Mouse (Mus musculus) hindbrain, embryonic 14.5 days (tissue): ENCODE results near the gene Slc38a10. TPM values are rescaled to one million over a fixed set of nuclear protein-coding genes. Genes with fewer than 3 reads are reported as not detected.

ENCODE experiments used
- ATAC-seq: fragments of 200-750 bp; cut with Nextera tagmentation; 2 replicates; pipeline ENCODE4 v1.8.0; 2017; ENCODE audit warnings: moderate number of reproducible peaks, mild to moderate bottlenecking, moderate TSS enrichment, moderate library complexity; ENCODE audit not compliant: low FRiP score
- DNase-seq: peaks from one replicate; pipeline ENCODE4 v3.0.0-alpha.2; 2015; ENCODE audit warnings: low spot score
- H3K27ac ChIP-seq: fragments of 300-500 bp; sonication (generic); 2 replicates; pipeline ENCODE4 v1.5.1; 2014; ENCODE audit warnings: mild to moderate bottlenecking, moderate library complexity
- H3K27me3 ChIP-seq: fragments of 300-500 bp; sonication (generic); 2 replicates; pipeline ENCODE4 v1.6.1; 2014; ENCODE audit warnings: mild to moderate bottlenecking, low read length, mixed read lengths; ENCODE audit not compliant: control insufficient read depth, insufficient read depth
- H3K36me3 ChIP-seq: fragments of 300-500 bp; sonication (generic); replicated peaks from 2 replicates; pipeline ENCODE4 v1.6.1; 2014; ENCODE audit not compliant: control insufficient read depth, insufficient read depth
- H3K4me1 ChIP-seq: fragments of 300-500 bp; sonication (generic); replicated peaks from 2 replicates; pipeline ENCODE4 v1.6.1; 2014; ENCODE audit warnings: antibody characterized with exemption, low read length, mixed read lengths; ENCODE audit not compliant: control insufficient read depth, insufficient read depth
- H3K4me2 ChIP-seq: fragments of 300-500 bp; sonication (generic); replicated peaks from 2 replicates; pipeline ENCODE4 v1.6.1; 2014; ENCODE audit warnings: mild to moderate bottlenecking, moderate library complexity
- H3K4me3 ChIP-seq: fragments of 300-500 bp; sonication (generic); replicated peaks from 2 replicates; pipeline ENCODE4 v1.5.1; 2014; ENCODE audit warnings: mild to moderate bottlenecking, low read length
- H3K9ac ChIP-seq: fragments of 300-500 bp; sonication (generic); 2 replicates; pipeline ENCODE4 v1.6.1; 2014
- H3K9me3 ChIP-seq: fragments of 300-500 bp; sonication (generic); 2 replicates; pipeline ENCODE4 v1.6.1; 2016; ENCODE audit warnings: low read length; ENCODE audit not compliant: control insufficient read depth
- WGBS: fragments of 180-500 bp; shearing (Covaris S2); extraction: QIAGEN DNeasy Blood & Tissue Kit; methylation state at CpG from one replicate; pipeline ENCODE4 v1.1.7; 2014; 5-methylcytosine and 5-hydroxymethylcytosine counted together
- polyA plus RNA-seq: library from polyadenylated mRNA; unstranded; fragments of >200 nt; fragmentation: Nextera tagmentation; extraction: Ambion mirVana; gene quantifications from 2 replicates; pipeline ENCODE4 v1.2.1, GENCODE M21; 2014

The Slc38a10 gene
- polyA plus RNA-seq, 1 experiment from 2014 or later: 92.9 TPM

GRCm38 (mm10) chr11:120164471-120165261, 13.5 kb upstream of the Slc38a10 start:
- H3K27me3 ChIP-seq: no peaks in the 10 kb centered on the region
- no peak overlapping the region for H3K9ac ChIP-seq
- H3K4me1 ChIP-seq: peaks cover 6% of the 10 kb centered on the region; the same call in 1 of the 2 replicates
- no peaks in the 10 kb centered on the region for H3K36me3 ChIP-seq
- no peaks in the 10 kb centered on the region for H3K9me3 ChIP-seq
- no peak overlapping the region for H3K4me2 ChIP-seq
- DNase-seq (no peak), ATAC-seq (no peak)
- no peak overlapping the region for H3K27ac ChIP-seq
- H3K4me3 ChIP-seq: no peak overlapping the region
- WGBS: 62% methylated on average over 17 of the region's 17 CpGs

- Histone ChIP-seq H3K27ac (no peak overlapping the region; the same call in 1 of the 2 replicates), H3K4me3 (no peak overlapping the region), H3K27me3 (no peaks in the 10 kb centered on the region), H3K9me3 (no peaks in the 10 kb centered on the region), H3K4me1 (0 out of 2 replicates have a peak, but pooled peaks cover 4% of the 10 kb centered on the region), H3K4me2 (no peak overlapping the region), H3K9ac (no peak overlapping the region), H3K36me3 (no peaks in the 10 kb centered on the region)
- WGBS: 74% methylated on average over 5 of the region's 5 CpGs
- ATAC-seq: no peak
- DNase-seq: no peak
Measured at GRCm38 (mm10) chr11:120164028-120164427, 12.9 kb upstream of the Slc38a10 start.

GRCm38 (mm10) chr11:120163207-120163606, 12.1 kb upstream of the Slc38a10 start:
- no peak overlapping the region for H3K27ac ChIP-seq
- H3K9me3 ChIP-seq: no peaks in the 10 kb centered on the region
- H3K27me3 ChIP-seq: no peaks in the 10 kb centered on the region
- DNase-seq (no peak), ATAC-seq (no peak)
- H3K4me2 ChIP-seq: no peak overlapping the region
- WGBS: 95% methylated on average over 3 of the region's 3 CpGs
- H3K4me3 ChIP-seq: no peak overlapping the region
- H3K9ac ChIP-seq: no peak overlapping the region
- 0 out of 2 replicates have a peak, but pooled peaks cover 3% of the 10 kb centered on the region for H3K4me1 ChIP-seq
- no peaks in the 10 kb centered on the region for H3K36me3 ChIP-seq

- no peak overlapping the region for H3K9ac ChIP-seq
- H3K27ac ChIP-seq: no peak overlapping the region; the same call in 1 of the 2 replicates
- H3K4me2 ChIP-seq: no peak overlapping the region
- H3K27me3 ChIP-seq: no peaks in the 10 kb centered on the region
- WGBS: 45% methylated on average over 4 of the region's 4 CpGs
- H3K36me3 ChIP-seq: no peaks in the 10 kb centered on the region
- no peak overlapping the region for H3K4me3 ChIP-seq
- DNase-seq (no peak), ATAC-seq (no peak)
- H3K4me1 ChIP-seq: no peaks in the 10 kb centered on the region
- no peaks in the 10 kb centered on the region for H3K9me3 ChIP-seq
Measured at GRCm38 (mm10) chr11:120161245-120161644, 10.1 kb upstream of the Slc38a10 start.

- H3K4me2 ChIP-seq: no peak overlapping the region
- no peak overlapping the region for H3K9ac ChIP-seq
- ATAC-seq (no peak), DNase-seq (no peak)
- H3K27ac ChIP-seq: no peak overlapping the region
- no peaks in the 10 kb centered on the region for H3K9me3 ChIP-seq
- no peaks in the 10 kb centered on the region for H3K27me3 ChIP-seq
- H3K4me3 ChIP-seq: no peak overlapping the region
- H3K36me3 ChIP-seq: no peaks in the 10 kb centered on the region
- 67% methylated on average over 4 of the region's 4 CpGs for WGBS
- H3K4me1 ChIP-seq: no peaks in the 10 kb centered on the region
Measured at GRCm38 (mm10) chr11:120160478-120160877, 9.3 kb upstream of the Slc38a10 start.

GRCm38 (mm10) chr11:120159653-120160052, 8.5 kb upstream of the Slc38a10 start:
- H3K36me3 ChIP-seq: no peaks in the 10 kb centered on the region
- ATAC-seq (no peak), DNase-seq (no peak)
- H3K4me3 ChIP-seq: no peak overlapping the region
- H3K27me3 ChIP-seq: no peaks in the 10 kb centered on the region
- H3K27ac ChIP-seq: no peak overlapping the region
- H3K4me1 ChIP-seq: no peaks in the 10 kb centered on the region
- H3K9ac ChIP-seq: no peak overlapping the region
- WGBS: 52% methylated on average over 5 of the region's 5 CpGs
- H3K4me2 ChIP-seq: no peak overlapping the region
- no peaks in the 10 kb centered on the region for H3K9me3 ChIP-seq

GRCm38 (mm10) chr11:120158828-120159227, 7.7 kb upstream of the Slc38a10 start:
- H3K27ac ChIP-seq: no peak overlapping the region
- no peak overlapping the region for H3K4me2 ChIP-seq
- no peaks in the 10 kb centered on the region for H3K36me3 ChIP-seq
- H3K4me1 ChIP-seq: no peaks in the 10 kb centered on the region
- DNase-seq (no peak), ATAC-seq (no peak)
- WGBS: 72% methylated on average over 5 of the region's 5 CpGs
- H3K9me3 ChIP-seq: no peaks in the 10 kb centered on the region
- no peaks in the 10 kb centered on the region for H3K27me3 ChIP-seq
- no peak overlapping the region for H3K4me3 ChIP-seq
- no peak overlapping the region for H3K9ac ChIP-seq

GRCm38 (mm10) chr11:120150440-120151112, 570 bp downstream of the Slc38a10 start:
- peak overlapping the region; percentile 83 for H3K27ac ChIP-seq
- DNase-seq (peak; percentile 52), ATAC-seq (no peak; the same call in 1 of the 2 replicates)
- H3K9ac ChIP-seq: peak overlapping the region; percentile 88
- under 1% methylated on average over 44 of the region's 44 CpGs for WGBS
- no peaks in the 10 kb centered on the region; the same call in 1 of the 2 replicates for H3K36me3 ChIP-seq
- H3K4me2 ChIP-seq: peak overlapping the region; percentile 87
- no peaks in the 10 kb centered on the region for H3K9me3 ChIP-seq
- no peaks in the 10 kb centered on the region for H3K27me3 ChIP-seq
- H3K4me1 ChIP-seq: peaks cover 16% of the 10 kb centered on the region
- peak overlapping the region; percentile 89 for H3K4me3 ChIP-seq

- no peak for ATAC-seq
- Histone ChIP-seq H3K4me2 (peak overlapping the region; percentile 87), H3K9me3 (no peaks in the 10 kb centered on the region), H3K4me3 (peak overlapping the region; percentile 89), H3K27ac (peak overlapping the region; percentile 83), H3K27me3 (no peaks in the 10 kb centered on the region), H3K9ac (peak overlapping the region; percentile 88), H3K4me1 (peaks cover 16% of the 10 kb centered on the region), H3K36me3 (no peaks in the 10 kb centered on the region; the same call in 1 of the 2 replicates)
- 39% methylated on average over 6 of the region's 6 CpGs for WGBS
- DNase-seq: no peak
Measured at GRCm38 (mm10) chr11:120149510-120150200, 1.5 kb downstream of the Slc38a10 start.
